Mouse (Mus musculus) midbrain, postnatal 0 days (tissue): Measurements from ENCODE around the gene Nedd8. TPM values are rescaled to one million over a fixed set of nuclear protein-coding genes. Genes with fewer than 3 reads are reported as not detected.

ENCODE experiments used
- ATAC-seq: fragments of 200-750 bp; cut with Nextera tagmentation; 2 replicates; pipeline ENCODE4 v1.8.0; 2017; ENCODE audit warnings: moderate number of reproducible peaks, mild to moderate bottlenecking, moderate TSS enrichment, moderate library complexity; ENCODE audit not compliant: low FRiP score
- DNase-seq: peaks from one replicate; pipeline ENCODE4 v3.0.0-alpha.2; 2015; ENCODE audit warnings: low spot score
- H3K27ac ChIP-seq: fragments of 300-500 bp; sonication (generic); 2 replicates; pipeline ENCODE4 v1.5.1; 2014; ENCODE audit warnings: low read depth, mild to moderate bottlenecking, low read length, mixed read lengths
- H3K27me3 ChIP-seq: fragments of 300-500 bp; sonication (generic); 2 replicates; pipeline ENCODE4 v1.6.1; 2014; ENCODE audit warnings: low read length, control low read depth, mixed read lengths; ENCODE audit not compliant: insufficient read depth
- H3K36me3 ChIP-seq: fragments of 300-500 bp; sonication (generic); 2 replicates; pipeline ENCODE4 v1.6.1; 2014; ENCODE audit warnings: low read length, control low read depth, mixed read lengths; ENCODE audit not compliant: insufficient read depth
- H3K4me1 ChIP-seq: fragments of 300-500 bp; sonication (generic); 2 replicates; pipeline ENCODE4 v1.6.1; 2014; ENCODE audit warnings: mild to moderate bottlenecking, control low read depth, antibody characterized with exemption, low read length, mixed read lengths; ENCODE audit not compliant: insufficient read depth
- H3K4me2 ChIP-seq: fragments of 300-500 bp; sonication (generic); 2 replicates; pipeline ENCODE4 v1.6.1; 2014; ENCODE audit warnings: low read depth, mild to moderate bottlenecking, low read length, mixed read lengths; ENCODE audit not compliant: poor library complexity, severe bottlenecking
- H3K4me3 ChIP-seq: fragments of 300-500 bp; sonication (generic); 2 replicates; pipeline ENCODE4 v1.5.1; 2014; ENCODE audit warnings: low read depth, mild to moderate bottlenecking, low read length, moderate library complexity
- H3K9ac ChIP-seq: fragments of 300-500 bp; sonication (generic); replicated peaks from 2 replicates; pipeline ENCODE4 v1.6.1; 2014; ENCODE audit warnings: mild to moderate bottlenecking, low read length, moderate library complexity, mixed read lengths; ENCODE audit not compliant: poor library complexity, severe bottlenecking
- H3K9me3 ChIP-seq: fragments of 300-500 bp; sonication (generic); 2 replicates; pipeline ENCODE4 v1.6.1; 2016; ENCODE audit warnings: low read length, control low read depth
- CTCF ChIP-seq: IDR thresholded peaks from 2 replicates; pipeline ENCODE4 v1.5.1; 2016; ENCODE audit warnings: antibody characterized with exemption, mild to moderate bottlenecking
- WGBS: fragments of 180-500 bp; shearing (Covaris S2); extraction: QIAGEN DNeasy Blood & Tissue Kit; methylation state at CpG from one replicate; pipeline ENCODE4 v1.1.7; 2014; 5-methylcytosine and 5-hydroxymethylcytosine counted together
- polyA plus RNA-seq: library from polyadenylated mRNA; unstranded; fragments of >200 nt; fragmentation: Nextera tagmentation; extraction: Ambion mirVana; gene quantifications from 2 replicates; pipeline ENCODE4 v1.2.1, GENCODE M21; 2015
- total RNA-seq: library from RNA; depleted of rRNA; stranded (reverse); fragments of >200 nt; gene quantifications from 2 replicates; pipeline ENCODE4 v1.2.3, GENCODE M21; 2014

Gene Nedd8
- total and polyA plus RNA-seq, 2 experiments from 2014 or later, result 129 to 569 TPM

DNA sequence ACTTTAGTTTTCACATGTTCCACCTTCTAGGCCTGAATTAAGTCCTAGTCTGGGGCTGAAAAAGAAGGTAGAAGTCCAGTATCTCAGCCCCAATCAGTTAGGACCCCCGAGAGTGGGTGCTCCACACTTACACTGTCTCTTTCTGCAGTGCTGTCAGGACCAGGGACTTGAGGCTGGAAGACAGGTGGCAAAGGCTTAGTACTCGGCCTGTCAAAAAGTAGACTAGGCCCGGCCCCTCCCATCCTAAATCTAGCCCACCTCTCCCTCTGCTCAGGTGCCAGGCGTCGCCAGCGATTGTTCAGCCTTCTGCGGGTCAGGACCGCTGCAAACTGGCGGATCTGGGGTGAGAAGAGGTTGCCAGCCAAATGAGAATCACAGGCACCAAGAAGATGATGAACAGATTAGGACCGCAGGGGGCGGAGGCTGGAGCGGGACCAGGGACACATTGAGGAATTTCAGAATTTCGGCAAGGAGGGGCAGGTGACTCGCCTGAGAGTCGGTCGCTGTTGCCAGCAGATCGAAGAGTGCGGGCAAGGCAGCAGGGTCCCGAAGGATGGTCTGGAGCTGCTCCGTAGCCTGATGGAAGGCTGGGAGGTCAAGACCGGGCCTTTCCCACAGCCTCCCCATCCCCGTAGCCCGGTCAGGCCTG, 36.9 kb downstream of the Nedd8 start:
- Histone ChIP-seq H3K4me2 (peak overlapping the region; percentile 91), H3K27me3 (no peaks in the 10 kb centered on the region), H3K27ac (peak overlapping the region; percentile 63), H3K36me3 (peaks cover 56% of the 10 kb centered on the region), H3K9me3 (no peaks in the 10 kb centered on the region), H3K9ac (peak overlapping the region; percentile 80), H3K4me1 (peaks cover 6% of the 10 kb centered on the region; the same call in 1 of the 2 replicates), H3K4me3 (peak overlapping the region; percentile 71)
- no peak for TF ChIP-seq CTCF
- DNase-seq, result peak; percentile 37
- 2% methylated on average over 22 of the region's 23 CpGs for WGBS
- ATAC-seq, result peak; percentile 60

DNA sequence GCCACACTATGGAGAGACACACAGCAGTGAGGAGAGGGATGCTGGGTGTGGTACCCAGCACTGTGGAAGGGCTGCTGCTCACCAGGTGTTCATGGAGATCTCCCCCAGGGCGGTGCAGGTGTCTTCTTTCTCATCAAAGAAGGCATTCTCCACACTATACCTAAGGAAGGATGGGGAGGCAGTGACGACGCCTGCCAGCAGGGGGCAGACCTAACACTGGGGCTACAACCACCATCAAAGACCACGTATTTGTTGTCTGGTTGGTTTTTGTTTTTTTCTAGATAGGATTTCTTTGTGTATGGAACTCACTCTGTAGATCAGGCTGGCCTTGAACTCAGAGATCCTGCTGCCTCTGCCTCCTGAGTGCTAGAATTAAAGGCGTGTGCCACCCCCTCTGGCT, 42.6 kb downstream of the Nedd8 start:
- H3K4me2 ChIP-seq, result no peak overlapping the region
- no peak for DNase-seq
- WGBS, result 55% methylated on average over 5 of the region's 5 CpGs
- no peak for ATAC-seq
- no peaks in the 10 kb centered on the region; the same call in 1 of the 2 replicates for H3K4me1 ChIP-seq
- H3K4me3 ChIP-seq, result no peak overlapping the region
- no peaks in the 10 kb centered on the region for H3K9me3 ChIP-seq
- H3K27me3 ChIP-seq, result no peaks in the 10 kb centered on the region
- peak; percentile 67 for TF ChIP-seq CTCF
- H3K9ac ChIP-seq, result no peak overlapping the region
- H3K36me3 ChIP-seq, result peaks cover 89% of the 10 kb centered on the region
- H3K27ac ChIP-seq, result no peak overlapping the region

DNA sequence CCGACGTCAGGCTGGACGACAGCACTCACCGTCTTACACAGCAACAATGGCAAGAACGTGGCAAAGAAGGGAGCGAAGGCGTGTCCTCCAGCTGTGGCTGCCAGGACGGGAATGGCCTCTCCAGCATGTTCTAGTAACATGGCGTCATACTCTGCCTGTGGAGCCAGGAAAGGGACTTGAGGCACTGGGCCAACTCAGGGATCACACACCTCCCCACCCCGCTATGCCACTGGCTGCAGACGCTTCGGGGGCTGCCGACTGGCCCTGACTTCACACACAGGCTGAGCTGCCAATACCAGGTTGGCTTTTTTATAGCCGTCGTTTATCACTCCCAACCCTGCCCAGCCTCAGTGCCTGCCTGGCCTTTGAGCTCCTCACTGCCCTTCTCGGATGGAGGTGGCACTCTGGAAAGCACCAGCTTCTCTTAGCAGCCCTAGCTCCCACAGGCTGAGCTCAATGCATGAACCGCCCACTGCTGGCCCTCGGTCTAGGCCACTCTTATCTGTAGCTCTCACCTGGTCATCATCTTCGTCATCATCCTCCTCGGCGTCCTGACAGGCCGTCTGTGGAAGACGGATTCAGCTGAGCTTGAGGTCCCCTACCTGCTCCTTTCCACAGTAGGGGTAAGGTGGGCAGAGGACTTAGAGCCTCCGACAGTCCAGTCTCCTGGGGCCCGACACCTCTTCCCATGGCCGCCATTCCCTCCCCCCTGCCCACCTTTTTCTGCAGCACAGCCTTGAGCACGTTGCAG, 43.7 kb downstream of the Nedd8 start:
- H3K27me3 ChIP-seq, result no peaks in the 10 kb centered on the region
- no peak overlapping the region for H3K4me2 ChIP-seq
- no peak overlapping the region for H3K27ac ChIP-seq
- WGBS, result 94% methylated on average over 27 of the region's 27 CpGs
- no peaks in the 10 kb centered on the region for H3K9me3 ChIP-seq
- no peak overlapping the region for H3K4me3 ChIP-seq
- H3K36me3 ChIP-seq, result peaks cover 84% of the 10 kb centered on the region
- no peaks in the 10 kb centered on the region for H3K4me1 ChIP-seq
- DNase-seq, result no peak
- TF ChIP-seq CTCF, result no peak
- no peak overlapping the region for H3K9ac ChIP-seq
- no peak for ATAC-seq

DNA sequence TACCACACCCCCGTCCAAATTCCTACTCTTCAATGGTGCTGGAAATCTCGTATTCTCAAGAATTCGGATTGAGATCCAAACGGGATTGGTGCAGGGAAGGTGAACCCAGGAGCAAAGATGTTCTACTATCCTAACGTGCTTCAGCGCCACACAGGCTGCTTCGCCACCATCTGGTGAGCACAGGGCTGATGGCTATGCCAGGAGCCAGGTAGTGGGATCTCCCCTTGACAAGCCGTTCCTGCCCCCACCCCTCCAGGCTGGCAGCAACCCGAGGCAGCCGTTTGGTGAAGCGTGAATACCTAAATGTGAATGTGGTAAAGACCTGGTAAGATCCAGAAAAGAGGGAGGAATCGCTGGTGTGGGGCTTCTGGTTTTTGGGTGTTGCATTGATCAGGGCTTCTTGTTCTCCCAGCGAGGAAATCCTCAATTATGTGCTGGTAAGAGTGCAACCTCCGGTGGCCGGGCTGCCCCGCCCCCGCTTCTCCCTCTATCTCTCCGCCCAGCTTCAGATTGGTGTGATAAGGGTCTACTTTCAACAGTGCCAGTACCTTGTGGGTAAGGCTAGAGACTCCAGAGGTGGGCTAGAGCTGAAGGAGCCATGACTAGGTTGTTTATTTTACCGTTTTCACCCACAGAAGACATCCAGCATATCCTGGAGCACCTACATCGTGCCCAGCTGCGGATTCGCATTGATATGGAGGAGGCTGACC, 53.3 kb downstream of the Nedd8 start:
- no peak for TF ChIP-seq CTCF
- peak; percentile 50; the same call in 1 of the 2 replicates for ATAC-seq
- H3K9ac ChIP-seq, result no peak overlapping the region

DNA sequence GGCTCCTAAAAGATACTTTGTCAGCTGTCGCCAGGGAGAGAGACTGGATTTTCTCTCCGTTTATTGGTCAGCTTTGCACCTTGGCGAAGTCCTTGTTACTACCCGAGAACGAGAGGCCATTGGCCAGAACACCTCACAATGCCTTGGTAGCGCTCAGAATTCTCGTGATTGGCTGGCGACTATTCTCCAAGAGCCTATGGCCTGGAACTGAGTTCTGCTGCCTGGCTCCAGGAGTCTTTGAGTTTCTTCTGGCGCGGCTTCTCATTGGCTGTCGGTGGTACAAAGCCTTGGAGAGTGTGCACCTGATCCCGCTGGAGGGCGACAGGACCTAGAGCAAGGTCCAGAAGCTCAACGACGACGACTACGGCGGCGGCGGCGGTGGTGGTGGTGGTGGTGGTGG, 54.1 kb downstream of the Nedd8 start, which contains the start of gene Rec8:
Rec8 (plus strand) TSS at position 216 of the 400 bp plus-strand sequence.
- DNase-seq, result peak; percentile 83
- Histone ChIP-seq H3K36me3 (no peaks in the 10 kb centered on the region), H3K4me1 (no peaks in the 10 kb centered on the region), H3K27me3 (no peaks in the 10 kb centered on the region), H3K4me2 (peak within 1 kb of the TSS; percentile 21; the same call in 1 of the 2 replicates), H3K9me3 (no peaks in the 10 kb centered on the region), H3K4me3 (peak within 1 kb of the TSS; percentile 19; the same call in 1 of the 2 replicates), H3K9ac (no peak within 1 kb of the TSS), H3K27ac (no peak within 1 kb of the TSS)
- WGBS, result 23% methylated on average over 21 of the region's 21 CpGs
- no peak for TF ChIP-seq CTCF
- peak; percentile 73; the same call in 1 of the 2 replicates for ATAC-seq

More for the DNA sequence above, 53.3 kb downstream of the Nedd8 start:
- no peaks in the 10 kb centered on the region for H3K4me1 ChIP-seq
- no peak overlapping the region for H3K27ac ChIP-seq
- WGBS, result 54% methylated on average over 22 of the region's 22 CpGs
- DNase-seq, result peak; percentile 22
- H3K4me3 ChIP-seq, result peak overlapping the region; percentile 19; the same call in 1 of the 2 replicates
- no peaks in the 10 kb centered on the region for H3K36me3 ChIP-seq
- no peaks in the 10 kb centered on the region for H3K9me3 ChIP-seq
- H3K4me2 ChIP-seq, result peak overlapping the region; percentile 21; the same call in 1 of the 2 replicates
- H3K27me3 ChIP-seq, result no peaks in the 10 kb centered on the region
